Comparison of ENCODE assay signal across 8 mouse cellular contexts in genomic region chr9:64021853-64022561, GRCm38 (mm10). TPM values are rescaled to one million over a fixed set of nuclear protein-coding genes. Genes with fewer than 3 reads are reported as not detected.
DNase-seq lines count a peak whose midpoint lies in the region; ATAC-seq lines count a peak whose summit lies in the region.

Smad6 (minus strand) TSS chr9:64022059.

- H3K27me3 ChIP-seq in hindbrain, embryonic 11.5 days (ENCODE audit: control insufficient read depth, insufficient read depth, low read length), result no peaks in the 10 kb centered on the region

- WGBS in hindbrain, embryonic 11.5 days, result under 1% methylated on average over 57 of the region's 60 CpGs

- H3K27ac ChIP-seq in hindbrain, embryonic 11.5 days (ENCODE audit: low read depth, low read length), result peak within 1 kb of the TSS; percentile 92

- H3K9ac ChIP-seq in hindbrain, embryonic 11.5 days (ENCODE audit: low read depth, low read length), result peak within 1 kb of the TSS; percentile 92

- peak within 1 kb of the TSS; percentile 79 for H3K4me3 ChIP-seq in hindbrain, embryonic 11.5 days (ENCODE audit: low read depth, low read length)

- no peaks in the 10 kb centered on the region for H3K36me3 ChIP-seq in hindbrain, embryonic 11.5 days (ENCODE audit: control insufficient read depth, insufficient read depth, low read length)

- peak within 1 kb of the TSS; percentile 96 for H3K4me2 ChIP-seq in hindbrain, embryonic 11.5 days (replicated peaks; ENCODE audit: low read depth, low read length)

- peak; percentile 64 for ATAC-seq in hindbrain, embryonic 11.5 days (ENCODE audit: low FRiP score)

- H3K4me1 ChIP-seq in hindbrain, embryonic 11.5 days (replicated peaks; ENCODE audit: control insufficient read depth, insufficient read depth, low read length), result peaks cover 8% of the 10 kb centered on the region

- H3K9me3 ChIP-seq in hindbrain, embryonic 11.5 days (ENCODE audit: control insufficient read depth, low read length), result no peaks in the 10 kb centered on the region

- DNase-seq in MEL-GATA-1-ER (ENCODE audit: extremely low read depth, low read depth), result peak; percentile 96
- peak; percentile 18 for DNase-seq in cerebellum, adult 9-10 months
- DNase-seq in frontal cortex, postnatal 10 days (ENCODE audit: low spot score in 2 of 2), result peak; percentile 70 to 75
- peak; percentile 90 for DNase-seq in hindbrain, embryonic 11.5 days (ENCODE audit: low spot score)
- peak; percentile 75 for DNase-seq in layer of hippocampus, postnatal 10 days (ENCODE audit: low spot score in 2 of 2)
- peak; percentile 97 for DNase-seq in lung, postnatal 10 days
- peak; percentile 86 for DNase-seq in ovary, postnatal 14 days (ENCODE audit: low spot score)
- peak; percentile 83 to 95 for DNase-seq in urinary bladder, adult 18-20 months (ENCODE audit: low spot score in 2 of 2)

RNA-seq across cellular contexts. Expression of gene Smad6, which starts in this region (rescaled TPM):
- polyA plus RNA-seq in hindbrain, embryonic 11.5 days (2014; fragmentation: Nextera tagmentation; extraction: Ambion mirVana), result 5.5 and 7.1 TPM in 2 replicates
- 1 to 10 TPM; 1.7 to 3.7 TPM for total RNA-seq in layer of hippocampus, postnatal 10 days (2021)

Comparison
In these comparisons a context has a peak if more than half of its experiments do, and no peak if none do; other contexts are left out.
1. Peak in every context shown above with its lines: DNase-seq, ATAC-seq, H3K4me3 ChIP-seq and H3K27ac ChIP-seq.
2. DNase-seq: peak in every context shown above with its lines; median percentile 97 in lung, postnatal 10 days; 96 in MEL-GATA-1-ER; 90 in hindbrain, embryonic 11.5 days; 89 in urinary bladder, adult 18-20 months; 86 in ovary, postnatal 14 days; 75 in layer of hippocampus, postnatal 10 days; 72 in frontal cortex, postnatal 10 days; 18 in cerebellum, adult 9-10 months.